Mouse (Mus musculus) macrophage (primary cell): ENCODE results near the gene Stum. TPM values are rescaled to one million over a fixed set of nuclear protein-coding genes. Genes with fewer than 3 reads are reported as not detected.
"Not testable (repeated sequence)": the region's sequence is repeated elsewhere in the genome, so short reads cannot be mapped to it uniquely, and the experiment has no call there.

ENCODE experiments used
- H3K27ac ChIP-seq: fragments of 350-480 bp; formaldehyde crosslinking; 2 replicates; pipeline ENCODE4 v1.9.0; 2021
- H3K36me3 ChIP-seq: fragments of 350-480 bp; formaldehyde crosslinking; 2 replicates; pipeline ENCODE4 v1.9.0; 2021; ENCODE audit errors: inconsistent target
- H3K4me3 ChIP-seq: fragments of 350-480 bp; formaldehyde crosslinking; 2 replicates; pipeline ENCODE4 v1.9.0; 2021; ENCODE audit errors: inconsistent target
- H3K79me2 ChIP-seq: fragments of 350-480 bp; formaldehyde crosslinking; 2 replicates; pipeline ENCODE4 v1.9.0; 2021; ENCODE audit errors: inconsistent target
- WGBS: methylation state at CpG from one replicate; pipeline ENCODE4 v1.1.7; 2026; ENCODE audit warnings: inconsistent platforms; ENCODE audit not compliant: missing documents; 5-methylcytosine and 5-hydroxymethylcytosine counted together
- polyA plus RNA-seq: library from polyadenylated mRNA; stranded (reverse); fragments of 250-400 nt; gene quantifications from 3 replicates; pipeline ENCODE4 v1.2.4, GENCODE M21; 2018; ENCODE audit warnings: inconsistent platforms
- total RNA-seq, 78 experiments: library from RNA; depleted of rRNA; stranded (reverse); fragments of 250-400 nt; gene quantifications; 1 replicate in 9 of 78; 2 replicates in 24 of 78; 3 replicates in 43 of 78; 4 replicates in 2 of 78; pipeline ENCODE4 v1.2.4; 2018; ENCODE audit warnings: inconsistent platforms in 56 of 78

The Stum gene
- 1 to 10 TPM in 1 of 26 experiments, under 1 TPM in 6, not detected in 19; 0.12 to 1.3 (median 0.18) TPM for total RNA-seq (2018; cell fraction: chromatin; rRNA removed)
- total RNA-seq (2018; cell fraction: cytosol; rRNA removed), result under 1 TPM in 15 of 26 experiments, not detected in 11; 0.04 to 0.29 (median 0.10) TPM
- 1 to 10 TPM in 1 of 26 experiments, under 1 TPM in 9, not detected in 16; 0.05 to 1.1 (median 0.22) TPM for total RNA-seq (2018; cell fraction: nucleus; rRNA removed)
- 0.05 to 0.09 TPM in 2 of 3 replicates, not detected in the other for polyA plus RNA-seq

- Histone ChIP-seq H3K27ac (no peak within 1 kb of the TSS), H3K4me3 (no peak within 1 kb of the TSS), H3K36me3 (no peaks in the 10 kb centered on the region), H3K79me2 (no peaks in the 10 kb centered on the region)
- WGBS, result 6% methylated on average over 36 of the region's 40 CpGs
Measured at GRCm38 (mm10) chr1:180483399-180484291, at the start of gene Stum. Gene Stum (minus strand): TSS chr1:180483504.

DNA sequence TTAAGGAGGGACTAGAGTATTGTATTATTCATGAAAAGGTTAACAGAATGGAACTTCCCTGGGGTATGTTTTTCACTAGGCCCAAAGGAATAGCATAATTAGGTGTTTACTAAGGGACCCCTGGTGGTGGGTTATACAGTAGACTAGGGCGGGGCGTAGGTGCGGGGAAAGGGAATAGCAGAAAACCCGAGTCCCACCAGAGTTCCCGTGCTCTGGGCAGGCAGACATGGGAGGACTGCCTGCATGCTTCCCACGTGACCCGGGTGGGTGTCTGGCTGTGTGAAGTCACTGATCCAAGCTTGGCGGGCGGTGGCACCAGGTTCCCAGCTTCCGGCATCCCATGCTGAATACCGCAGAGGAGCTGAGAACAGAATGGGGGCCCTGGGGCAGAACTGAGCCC lies 49.4 kb upstream of the Stum start:
- H3K79me2 ChIP-seq, result no peaks in the 10 kb centered on the region
- no peaks in the 10 kb centered on the region for H3K36me3 ChIP-seq
- 99% methylated on average over 11 of the region's 11 CpGs for WGBS
- no peak overlapping the region for H3K27ac ChIP-seq
- no peak overlapping the region for H3K4me3 ChIP-seq

GRCm38 (mm10) chr1:180530457-180531263 lies 47.4 kb upstream of the Stum start:
- Histone ChIP-seq H3K27ac (no peak overlapping the region), H3K36me3 (no peaks in the 10 kb centered on the region), H3K79me2 (no peaks in the 10 kb centered on the region), H3K4me3 (no peak overlapping the region)
- WGBS, result 78% methylated on average over 8 of the region's 8 CpGs

DNA sequence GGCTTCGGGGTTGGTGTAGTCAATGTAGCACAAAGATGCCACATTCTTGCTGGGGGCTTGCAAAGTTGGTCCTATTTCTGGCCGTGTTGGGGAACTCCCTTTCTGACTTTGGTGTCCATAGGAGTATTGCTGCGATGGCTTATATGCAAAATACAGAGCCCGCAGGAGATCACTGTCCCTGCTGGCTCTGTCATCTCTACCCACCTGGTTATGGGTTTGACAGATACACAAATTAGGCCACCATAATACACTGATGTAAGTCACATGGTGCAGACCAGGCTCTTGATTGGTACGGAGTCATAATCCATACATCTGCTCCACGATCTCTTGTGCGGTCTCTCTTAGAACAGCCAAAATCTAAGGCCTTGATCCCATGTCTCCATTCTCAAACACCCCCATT lies 46.5 kb upstream of the Stum start:
- WGBS, result 94% methylated on average over 7 of the region's 7 CpGs
- no peaks in the 10 kb centered on the region for H3K36me3 ChIP-seq
- no peaks in the 10 kb centered on the region for H3K79me2 ChIP-seq
- H3K27ac ChIP-seq, result no peak overlapping the region
- no peak overlapping the region for H3K4me3 ChIP-seq

DNA sequence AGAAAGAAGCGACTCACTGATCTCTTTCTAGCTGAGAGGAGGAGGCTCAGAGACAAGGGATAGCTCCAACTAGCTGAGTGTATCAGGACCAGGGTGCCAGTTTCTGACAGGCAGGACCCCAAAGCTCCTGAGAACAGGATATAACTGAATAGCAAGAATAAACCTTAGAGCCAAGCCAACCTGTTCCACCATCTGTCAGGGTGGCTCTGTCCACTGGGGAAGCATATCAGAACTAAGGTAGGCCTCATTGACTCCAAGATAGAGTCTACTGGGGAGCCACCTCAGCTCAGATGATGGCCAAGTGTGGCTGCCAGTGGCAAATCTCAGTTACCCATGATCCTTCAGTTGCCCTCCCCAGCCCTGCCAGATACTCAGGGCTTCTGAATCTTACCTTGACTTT lies 42.0 kb upstream of the Stum start:
- Histone ChIP-seq H3K27ac (no peak overlapping the region), H3K36me3 (no peaks in the 10 kb centered on the region), H3K4me3 (no peak overlapping the region), H3K79me2 (no peaks in the 10 kb centered on the region)
- WGBS, result 100% methylated on average over 1 of the region's 1 CpGs

- H3K36me3 ChIP-seq, result no peaks in the 10 kb centered on the region
- no peak overlapping the region for H3K4me3 ChIP-seq
- 92% methylated on average over 2 of the region's 2 CpGs for WGBS
- no peak overlapping the region for H3K27ac ChIP-seq
- no peaks in the 10 kb centered on the region for H3K79me2 ChIP-seq
Measured at GRCm38 (mm10) chr1:180523320-180523719, 40.0 kb upstream of the Stum start.

GRCm38 (mm10) chr1:180520190-180520589 lies 36.9 kb upstream of the Stum start:
- WGBS, result 99% methylated on average over 7 of the region's 7 CpGs
- no peak overlapping the region for H3K4me3 ChIP-seq
- H3K27ac ChIP-seq, result no peak overlapping the region

GRCm38 (mm10) chr1:180519520-180519919 lies 36.2 kb upstream of the Stum start:
- H3K4me3 ChIP-seq, result no peak overlapping the region
- H3K36me3 ChIP-seq, result no peaks in the 10 kb centered on the region
- H3K79me2 ChIP-seq, result no peaks in the 10 kb centered on the region
- H3K27ac ChIP-seq, result no peak overlapping the region
- 34% methylated on average over 8 of the region's 8 CpGs for WGBS

More at GRCm38 (mm10) chr1:180520190-180520589, 36.9 kb upstream of the Stum start:
- Histone ChIP-seq H3K36me3 (no peaks in the 10 kb centered on the region), H3K79me2 (no peaks in the 10 kb centered on the region)

GRCm38 (mm10) chr1:180518899-180519298 lies 35.6 kb upstream of the Stum start:
- H3K27ac ChIP-seq, H3K36me3 ChIP-seq, H3K4me3 ChIP-seq, H3K79me2 ChIP-seq: not testable (repeated sequence)
- 98% methylated on average over 6 of the region's 7 CpGs for WGBS

- no peak overlapping the region for H3K4me3 ChIP-seq
- 92% methylated on average over 8 of the region's 8 CpGs for WGBS
- no peaks in the 10 kb centered on the region for H3K36me3 ChIP-seq
- no peak overlapping the region for H3K27ac ChIP-seq
- H3K79me2 ChIP-seq, result no peaks in the 10 kb centered on the region
Measured at GRCm38 (mm10) chr1:180518412-180518811, 35.1 kb upstream of the Stum start.

GRCm38 (mm10) chr1:180517390-180518054 lies 34.2 kb upstream of the Stum start:
- Histone ChIP-seq H3K36me3 (no peaks in the 10 kb centered on the region), H3K79me2 (no peaks in the 10 kb centered on the region), H3K4me3 (no peak overlapping the region), H3K27ac (no peak overlapping the region)
- 66% methylated on average over 10 of the region's 10 CpGs for WGBS

GRCm38 (mm10) chr1:180514077-180514476 lies 30.8 kb upstream of the Stum start:
- H3K4me3 ChIP-seq, result no peak overlapping the region
- H3K79me2 ChIP-seq, result no peaks in the 10 kb centered on the region

DNA sequence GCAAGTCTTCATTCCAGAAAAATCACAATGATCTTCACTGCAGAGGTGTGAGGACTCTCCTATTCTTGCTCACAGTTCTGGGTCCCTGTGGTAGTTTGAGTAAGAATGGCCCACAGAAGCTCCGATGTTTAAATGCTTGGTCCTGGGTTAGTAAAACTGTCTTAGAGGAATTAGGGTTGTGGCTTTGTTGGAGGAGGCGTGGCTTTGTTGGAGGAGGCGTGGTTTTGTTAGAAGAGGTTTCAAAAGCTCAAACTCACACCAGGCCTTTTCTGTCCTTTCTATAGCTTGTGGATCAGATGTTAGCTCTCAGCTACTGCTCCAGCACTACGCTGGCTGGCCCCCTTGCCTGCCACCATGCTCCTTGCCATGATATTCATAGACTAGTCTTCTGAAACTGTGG lies 27.6 kb upstream of the Stum start:
- H3K4me3 ChIP-seq, result no peak overlapping the region
- no peaks in the 10 kb centered on the region for H3K79me2 ChIP-seq
- H3K27ac ChIP-seq, result no peak overlapping the region
- H3K36me3 ChIP-seq, result no peaks in the 10 kb centered on the region
- 43% methylated on average over 4 of the region's 4 CpGs for WGBS

More at GRCm38 (mm10) chr1:180514077-180514476, 30.8 kb upstream of the Stum start:
- WGBS, result 60% methylated on average over 2 of the region's 2 CpGs
- Histone ChIP-seq H3K27ac (no peak overlapping the region), H3K36me3 (no peaks in the 10 kb centered on the region)

GRCm38 (mm10) chr1:180510442-180510841 lies 27.1 kb upstream of the Stum start:
- Histone ChIP-seq H3K4me3 (no peak overlapping the region), H3K27ac (no peak overlapping the region), H3K36me3 (no peaks in the 10 kb centered on the region), H3K79me2 (no peaks in the 10 kb centered on the region)
- WGBS, result 69% methylated on average over 15 of the region's 15 CpGs
